Mouse (Mus musculus) embryo, embryonic 10 days (tissue): ENCODE results near the gene Usp22.
"Not testable (repeated sequence)": the region's sequence is repeated elsewhere in the genome, so short reads cannot be mapped to it uniquely, and the experiment has no call there.

Source experiments
- DNase-seq: peaks from one replicate; pipeline ENCODE4 v3.0.0-alpha.2; 2015; ENCODE audit warnings: low spot score

The Usp22 gene

DNA sequence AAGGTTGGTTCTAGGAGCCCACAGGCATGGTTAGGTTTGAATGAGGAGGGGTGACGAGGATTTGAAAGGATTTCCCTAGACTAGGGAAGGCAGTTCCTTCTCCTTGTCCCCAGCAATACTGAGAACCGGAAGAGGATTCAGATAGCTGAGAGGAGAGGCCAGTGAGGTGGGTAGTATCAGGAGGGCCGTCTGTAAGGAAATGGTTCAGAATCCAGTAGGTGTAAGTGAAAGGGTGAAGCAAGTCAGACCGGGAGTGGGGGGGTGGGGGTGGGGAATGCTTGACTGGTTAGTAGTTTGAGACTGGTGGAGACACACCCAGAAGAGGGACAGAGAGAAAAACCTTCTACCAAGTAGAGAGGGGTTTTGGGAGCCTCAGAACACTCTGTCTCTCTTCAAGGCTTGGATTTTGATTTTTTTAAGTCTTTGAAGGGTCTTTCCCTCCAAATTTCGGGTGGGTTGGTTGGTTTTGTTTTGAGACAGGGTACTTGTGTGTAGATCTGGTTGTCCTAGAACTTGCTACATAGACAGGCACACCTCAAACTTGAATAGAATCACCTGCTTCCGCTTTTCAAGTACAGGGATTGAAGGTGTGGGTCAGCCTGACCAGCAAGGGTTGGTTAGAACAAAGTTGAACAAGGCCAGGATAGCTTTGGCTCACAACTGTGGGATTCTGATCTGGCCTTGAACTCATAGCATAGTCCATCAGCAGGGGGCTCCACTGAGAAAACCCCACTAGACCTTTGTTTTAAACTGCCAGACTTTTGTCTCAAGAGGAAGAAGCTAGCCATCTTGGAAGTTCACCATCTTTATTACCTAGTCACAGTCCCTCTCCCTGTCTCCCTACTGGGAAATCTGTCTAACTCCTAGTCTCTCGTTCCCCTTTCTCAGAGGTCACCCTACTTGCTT, 31.0 kb downstream of the Usp22 start:
- no peak for DNase-seq

DNA sequence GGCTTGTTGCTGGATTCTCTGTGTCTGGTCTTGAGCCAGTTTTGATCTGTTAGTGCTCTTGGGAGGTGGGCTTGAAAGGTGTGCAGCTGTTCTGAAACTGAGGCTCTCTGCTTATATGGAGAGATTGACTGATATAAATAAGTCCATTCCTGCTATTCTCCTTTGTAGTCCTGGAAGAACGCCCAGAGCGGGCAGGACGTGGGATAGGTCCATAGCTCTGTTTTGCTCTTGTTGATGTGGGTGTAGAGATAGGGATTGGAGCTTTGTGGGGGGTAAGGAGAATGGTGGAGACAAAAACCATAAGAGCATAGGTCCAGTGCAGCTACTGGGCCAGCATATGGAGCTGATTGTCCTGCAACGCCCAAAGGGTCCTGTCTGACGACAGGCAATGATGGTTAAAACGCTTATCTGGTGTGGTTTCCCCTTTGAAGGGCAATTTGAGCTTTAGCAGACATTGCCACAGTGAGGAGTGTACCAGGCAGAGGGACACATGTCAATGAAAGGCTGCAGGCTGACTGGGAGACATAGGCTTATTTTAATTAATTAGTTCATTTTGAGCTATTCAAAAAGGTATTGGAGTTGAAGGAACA, 31.8 kb downstream of the Usp22 start:
- no peak for DNase-seq

DNA sequence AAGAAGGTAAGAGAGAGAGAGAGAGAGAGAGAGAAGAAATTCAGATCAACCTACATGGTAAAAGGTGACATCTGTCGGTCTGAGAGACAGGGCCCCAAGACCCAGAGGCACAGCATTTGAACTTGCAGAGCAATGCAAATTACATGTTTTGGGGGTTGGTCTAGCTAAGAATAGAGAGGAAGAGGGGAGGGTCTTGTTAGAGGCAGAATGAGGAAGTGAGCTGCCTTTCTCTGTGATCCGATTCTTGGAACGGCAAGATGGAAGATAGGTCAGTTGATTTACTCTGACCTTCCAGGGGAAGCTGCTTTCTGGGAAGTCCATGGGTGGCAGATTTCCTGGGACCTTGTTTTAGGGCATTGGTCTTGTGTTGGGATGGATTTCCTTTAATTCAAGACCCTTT, 32.6 kb downstream of the Usp22 start:
- no peak for DNase-seq

DNA sequence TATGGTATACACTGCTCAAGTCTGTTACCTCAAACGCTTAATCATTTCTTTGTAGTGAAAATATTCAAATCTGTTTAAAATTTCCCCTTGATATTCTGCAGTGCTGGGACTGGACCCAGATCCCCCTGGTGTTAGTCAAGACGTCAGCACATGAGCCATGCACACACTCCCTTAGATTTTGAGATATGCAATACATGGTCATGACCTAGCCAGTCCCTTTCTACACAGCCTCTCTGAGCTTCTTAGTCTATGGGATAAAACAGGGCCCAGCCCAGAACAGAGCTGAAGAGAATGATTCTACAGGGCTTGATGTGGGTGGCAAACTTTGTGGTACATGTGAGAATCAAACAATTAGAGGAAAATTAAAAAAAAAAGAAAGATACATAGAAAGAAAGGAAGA, 33.2 kb downstream of the Usp22 start:
- no peak for DNase-seq

DNA sequence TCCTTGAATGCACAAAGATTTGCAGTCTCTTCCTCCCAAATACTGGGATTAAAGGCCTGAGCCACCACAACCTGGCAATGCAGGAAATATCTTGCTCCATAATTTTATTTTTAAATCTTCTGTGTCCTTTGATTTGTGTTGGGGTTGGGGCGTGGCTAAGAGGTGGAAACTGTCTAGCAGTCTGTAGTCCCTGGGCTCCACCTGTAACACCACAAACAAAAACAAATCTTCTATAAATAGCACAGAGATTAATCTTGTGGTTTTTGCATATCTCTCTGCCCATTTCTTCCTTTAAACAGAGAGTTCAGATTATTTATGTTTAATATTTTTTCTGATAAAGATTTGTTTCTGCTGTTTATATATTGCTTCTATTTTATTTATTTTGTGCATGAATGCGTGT, 41.9 kb downstream of the Usp22 start:
- no peak for DNase-seq

DNA sequence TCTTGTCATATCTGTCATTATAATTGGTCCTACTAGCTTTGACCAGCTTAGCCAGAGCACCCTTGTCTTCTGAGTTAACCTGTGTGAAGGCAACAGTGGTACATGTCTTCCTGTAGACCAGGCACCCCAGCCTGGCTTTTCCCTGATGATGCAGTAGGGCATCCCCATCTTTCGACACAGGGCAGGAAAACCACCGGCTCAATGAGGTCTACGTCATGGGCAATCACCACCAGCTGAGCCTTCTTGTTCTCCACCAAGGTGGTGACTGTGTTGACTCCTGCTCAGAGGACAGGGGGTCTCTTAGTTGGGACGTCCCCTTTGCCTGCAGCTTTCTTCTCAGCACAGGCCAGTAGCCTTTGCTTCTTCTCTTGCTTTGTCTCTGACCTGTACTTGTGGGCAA, 44.2 kb downstream of the Usp22 start:
- DNase-seq = not testable (repeated sequence)

DNA sequence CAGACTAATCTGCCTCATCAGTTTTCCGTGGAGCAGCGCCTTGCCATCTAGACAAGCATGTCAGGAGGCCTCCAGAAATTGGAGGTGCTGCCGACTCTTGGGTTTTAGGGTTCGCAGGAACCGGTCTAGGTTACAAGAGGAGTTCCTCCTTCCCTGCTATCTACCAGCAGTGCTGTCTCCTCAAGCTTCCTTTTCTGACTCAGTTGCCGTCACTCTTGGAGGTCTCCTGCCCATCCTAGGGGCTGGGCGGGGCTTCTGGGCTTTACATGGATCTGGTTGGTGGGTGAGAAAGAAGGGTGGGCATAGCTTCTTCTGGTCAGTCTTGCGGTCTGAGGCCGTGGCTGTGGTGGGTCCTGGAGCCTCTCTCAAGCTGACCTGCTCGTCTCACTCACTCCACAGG, 45.5 kb downstream of the Usp22 start:
- no peak for DNase-seq

DNA sequence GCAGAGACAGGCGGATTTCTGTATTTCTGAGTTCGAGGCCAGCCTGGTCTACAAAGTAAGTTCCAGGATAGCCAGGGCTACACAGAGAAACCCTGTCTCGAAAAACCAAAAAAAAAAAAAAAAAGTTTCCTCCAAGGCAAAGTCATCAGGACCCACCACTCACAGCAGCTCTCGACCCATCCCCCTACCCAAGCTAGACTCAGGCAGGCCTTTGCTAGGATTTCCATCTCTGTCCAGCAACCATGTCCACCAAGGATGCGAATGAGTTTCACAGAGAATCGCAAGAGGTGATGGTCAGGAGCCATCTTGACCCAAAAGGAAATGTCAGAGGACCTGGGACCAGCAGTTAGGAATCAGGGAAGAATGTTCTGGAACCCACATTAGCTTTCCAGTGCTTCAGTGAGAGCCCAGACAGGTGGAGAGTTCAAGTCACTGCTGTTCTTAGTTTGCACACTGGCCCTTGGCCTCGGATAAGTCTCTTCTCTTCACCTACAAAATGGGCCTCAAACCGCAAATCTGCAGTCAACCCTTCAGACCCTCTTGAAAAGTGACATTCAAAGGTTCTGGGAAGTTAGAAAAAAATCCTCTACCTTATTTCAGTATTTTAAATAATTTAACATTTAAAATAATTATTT, 47.3 kb downstream of the Usp22 start:
- DNase-seq = no peak

DNA sequence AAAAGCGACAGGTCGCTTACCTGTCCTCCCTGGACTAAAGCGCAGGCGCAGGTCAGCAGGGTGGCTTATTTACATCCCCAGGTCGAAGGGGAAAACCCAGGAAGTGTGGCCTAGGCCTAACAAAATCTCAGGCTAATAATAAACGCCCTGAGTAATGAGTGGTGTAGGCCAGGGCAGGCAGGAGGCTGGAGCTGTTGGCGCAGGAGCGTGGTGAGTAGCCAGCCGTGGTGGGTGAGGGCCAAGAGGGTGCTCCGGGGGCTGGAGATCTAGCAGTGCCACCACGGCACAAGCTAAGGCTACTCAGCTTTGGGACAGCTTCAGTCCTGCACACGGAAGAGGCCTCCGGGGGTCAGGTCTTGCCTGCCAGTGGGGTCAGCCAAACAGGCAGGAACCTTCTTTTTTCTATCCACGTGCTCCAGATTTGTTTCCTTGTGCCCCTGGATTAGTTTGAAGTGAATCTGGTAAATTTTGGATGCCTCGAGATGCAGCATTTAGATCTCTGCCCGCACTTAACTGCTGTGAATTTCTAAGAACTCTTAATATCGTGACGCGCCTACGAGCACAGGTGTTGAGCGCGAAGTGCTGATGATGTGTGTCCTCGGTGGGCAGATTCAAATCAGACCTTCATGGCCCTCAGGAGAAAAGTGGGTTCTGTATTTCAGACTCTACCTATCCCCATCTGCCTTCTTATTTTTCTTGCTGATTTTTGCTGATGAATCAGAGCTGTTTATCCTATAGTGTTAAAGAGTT, 48.1 kb downstream of the Usp22 start, which contains the start of gene Tnfrsf13b:
TSS of gene Tnfrsf13b (plus strand) at position 150 of the 750 bp plus-strand sequence.
- DNase-seq = no peak

DNA sequence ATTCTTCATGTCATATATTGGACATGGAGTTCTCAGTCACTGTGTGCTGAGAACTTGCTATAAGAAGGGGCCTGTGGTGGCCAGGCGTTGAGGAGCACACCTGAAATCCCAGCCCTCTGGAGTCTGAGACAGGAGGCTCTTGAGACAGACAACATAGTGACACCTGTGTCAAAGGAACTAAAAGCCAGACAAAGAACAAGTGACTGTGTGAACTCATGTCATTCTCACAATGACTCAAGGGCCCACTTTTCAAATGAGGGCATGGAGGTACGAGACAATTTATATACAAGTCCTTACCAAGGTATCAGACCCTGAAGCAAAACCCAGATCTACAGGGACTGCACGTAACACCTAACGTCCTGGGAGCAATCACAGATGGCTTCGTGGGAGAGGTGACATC, 48.9 kb downstream of the Usp22 start:
- DNase-seq = no peak

DNA sequence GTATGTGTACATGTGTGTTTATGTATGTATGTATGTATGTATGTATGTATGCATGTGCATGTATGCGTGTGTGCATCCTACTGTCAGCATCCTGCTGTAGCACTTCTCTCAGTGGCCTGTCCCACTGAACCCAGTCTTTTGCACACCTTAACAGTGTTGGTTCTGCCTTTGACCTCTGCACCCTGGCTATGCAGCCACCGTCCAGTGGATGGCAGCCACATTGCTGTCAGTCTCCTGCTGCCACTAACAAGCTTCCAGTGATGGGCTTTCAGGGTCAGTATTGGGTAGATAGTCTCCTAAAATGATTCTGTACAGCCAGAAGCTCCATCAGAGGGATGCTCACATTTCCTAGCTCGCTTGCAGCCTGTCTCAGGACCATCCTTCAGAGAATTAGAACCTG, 51.0 kb downstream of the Usp22 start:
- no peak for DNase-seq

DNA sequence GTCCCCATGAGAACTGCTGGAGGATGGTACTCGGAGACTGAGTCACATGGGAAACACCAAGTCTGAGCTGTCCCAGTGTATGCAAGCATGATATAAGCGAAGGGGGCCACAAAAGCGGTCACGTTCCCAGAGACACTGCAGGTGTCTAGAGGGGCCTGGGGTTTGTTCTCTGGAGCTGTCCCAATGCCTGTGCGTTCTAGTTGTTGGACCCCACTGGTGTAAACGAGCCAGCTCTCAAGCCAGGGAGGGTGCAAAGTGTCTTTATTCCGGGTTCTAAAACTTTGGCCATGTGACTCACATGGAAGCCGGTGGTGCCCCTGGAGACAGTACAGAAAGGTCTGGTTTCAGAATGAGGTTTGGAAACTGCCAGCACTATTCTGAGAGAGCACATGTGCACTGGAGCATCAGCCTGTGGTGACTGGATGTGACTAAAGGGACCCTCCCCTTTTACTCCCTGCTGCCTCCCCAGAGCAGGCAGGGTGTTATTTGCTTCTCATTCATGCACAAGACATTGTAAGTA, 52.0 kb downstream of the Usp22 start:
- no peak for DNase-seq

DNA sequence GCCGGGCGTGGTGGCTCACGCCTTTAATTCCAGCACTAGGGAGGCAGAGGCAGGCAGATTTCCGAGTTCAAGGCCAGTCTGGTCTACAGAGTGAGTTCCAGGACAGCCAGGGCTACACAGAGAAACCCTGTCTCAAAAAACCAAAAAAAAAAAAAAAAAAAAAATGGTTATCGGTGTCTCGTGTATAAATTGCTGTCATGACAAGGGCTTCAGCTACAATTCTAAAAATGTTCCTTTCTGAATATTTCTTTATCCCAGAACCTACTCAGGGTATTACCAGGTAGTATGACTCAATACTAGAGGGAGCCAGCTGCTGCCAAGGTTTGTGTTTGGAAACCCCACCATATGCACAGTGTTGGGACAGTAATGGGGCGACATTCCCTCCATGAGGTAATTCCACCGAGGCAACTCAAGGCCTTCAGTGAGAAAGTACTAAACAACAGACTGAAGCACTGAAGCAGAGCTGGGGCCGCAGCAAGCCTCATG, 52.5 kb downstream of the Usp22 start:
- no peak for DNase-seq

DNA sequence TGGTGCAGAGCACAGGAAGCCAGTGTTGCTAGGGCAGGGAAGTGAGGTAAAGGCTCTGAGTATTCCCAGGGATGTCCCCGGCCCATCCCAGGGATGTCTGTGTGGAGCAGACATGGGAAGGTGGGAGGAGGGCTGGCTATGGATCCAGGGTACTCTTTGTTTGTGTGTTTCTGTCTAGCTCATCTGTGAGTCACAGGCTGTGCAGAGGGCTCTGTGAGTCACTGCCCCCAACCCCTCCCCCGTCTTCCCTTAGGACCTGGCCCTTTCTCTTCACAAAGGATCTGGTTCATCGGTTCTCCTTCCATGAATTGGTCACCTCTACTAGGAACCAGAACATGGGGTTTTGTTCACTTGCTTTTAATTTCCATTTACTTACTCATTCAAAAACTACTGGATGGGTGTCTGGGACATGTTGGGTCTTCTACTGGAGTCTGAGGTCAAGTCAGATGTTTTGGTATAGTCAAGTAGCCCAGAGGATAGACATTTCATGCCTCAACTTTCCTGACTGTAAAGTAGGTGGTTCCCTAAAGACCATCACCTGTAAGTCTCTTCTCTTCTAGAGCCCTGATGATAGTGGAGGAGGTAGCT, 54.8 kb downstream of the Usp22 start:
- DNase-seq = no peak

DNA sequence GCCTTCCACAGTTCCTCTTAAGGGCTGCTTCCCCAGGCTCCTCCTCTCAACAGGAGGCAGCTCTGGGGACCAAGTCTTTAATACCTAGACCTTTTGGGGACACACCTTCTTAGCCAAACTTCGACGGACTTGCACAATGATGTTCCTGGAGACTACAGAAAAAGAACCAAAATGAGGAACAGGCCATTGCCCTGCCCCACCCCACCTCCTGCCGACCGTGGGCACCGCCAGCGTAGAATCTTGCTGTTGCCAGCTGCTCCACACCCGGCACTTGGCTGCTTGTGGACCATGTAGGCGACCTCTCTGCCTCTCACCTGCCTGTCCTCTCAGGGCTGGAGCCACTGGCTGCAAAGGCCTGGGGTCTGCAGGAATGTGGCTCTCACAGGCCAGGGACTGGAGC, 58.6 kb downstream of the Usp22 start:
- no peak for DNase-seq

DNA sequence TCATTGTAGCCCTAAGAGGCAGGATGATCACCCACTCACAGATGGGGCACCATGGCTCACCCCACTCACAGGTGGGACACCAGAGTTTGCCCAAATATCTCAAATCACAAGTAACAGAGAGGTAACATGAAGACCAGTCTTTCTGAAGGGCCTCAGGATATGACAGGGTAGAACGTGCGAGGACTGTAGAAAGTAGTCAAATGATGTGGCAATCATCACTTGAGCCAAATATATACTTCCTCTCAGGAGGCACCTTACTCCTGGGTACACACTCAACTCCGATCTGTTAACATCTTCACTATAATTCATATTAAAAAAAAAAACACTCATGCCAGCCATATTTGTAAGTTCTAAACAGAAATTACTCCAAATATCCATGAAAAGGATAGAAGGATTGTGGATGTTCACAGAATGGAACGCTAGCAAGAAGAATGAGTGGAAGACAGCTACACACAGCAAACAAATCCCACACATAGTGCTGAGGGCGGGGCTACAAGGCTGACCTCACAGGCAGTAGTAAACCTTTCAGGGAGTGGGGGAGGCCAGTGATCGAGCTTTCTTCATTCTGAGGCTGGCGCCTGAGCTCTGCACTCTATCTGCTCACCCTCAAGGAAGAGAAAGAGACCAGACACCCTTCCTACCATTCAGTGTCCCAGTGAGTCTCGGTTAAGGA, 62.4 kb downstream of the Usp22 start:
- DNase-seq = no peak

DNA sequence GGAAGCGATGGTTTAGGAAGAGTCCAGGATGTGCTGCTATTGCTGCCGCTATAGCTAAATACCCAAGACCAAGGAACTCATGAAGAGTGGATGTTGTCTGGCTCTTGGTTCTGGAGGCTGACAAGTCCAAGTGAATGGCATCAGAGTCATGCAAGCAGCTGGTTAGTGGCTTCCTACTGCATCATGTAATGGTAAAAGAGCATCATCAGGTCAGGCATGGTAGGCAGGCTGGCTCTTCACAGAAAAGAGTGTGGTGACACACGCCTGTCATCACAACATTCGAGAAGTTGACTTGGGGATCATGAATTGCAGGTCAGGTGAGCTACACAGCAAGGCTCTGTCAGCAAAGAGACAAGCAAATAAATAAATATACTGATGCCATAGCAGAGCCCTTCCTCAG, 63.4 kb downstream of the Usp22 start:
- DNase-seq = no peak

DNA sequence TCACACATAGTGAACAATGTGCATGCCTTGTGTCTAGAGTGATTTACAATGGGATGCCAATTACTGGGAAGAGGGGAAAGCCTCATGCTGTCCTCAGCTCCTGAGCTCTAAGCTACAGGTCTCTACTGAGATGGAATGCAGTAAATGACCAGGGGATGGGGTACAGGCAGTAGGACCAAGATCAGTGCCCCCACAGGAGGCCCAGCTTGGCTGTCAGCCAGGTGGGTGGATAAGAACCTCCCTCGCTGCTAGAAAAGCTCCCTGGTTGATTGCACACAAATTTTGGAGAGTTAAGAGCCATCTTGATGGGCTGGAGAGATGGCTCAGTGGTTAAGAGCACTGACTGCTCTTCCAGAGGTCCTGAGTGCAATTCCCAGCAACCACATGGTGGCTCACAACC, 63.9 kb downstream of the Usp22 start:
- no peak for DNase-seq

DNA sequence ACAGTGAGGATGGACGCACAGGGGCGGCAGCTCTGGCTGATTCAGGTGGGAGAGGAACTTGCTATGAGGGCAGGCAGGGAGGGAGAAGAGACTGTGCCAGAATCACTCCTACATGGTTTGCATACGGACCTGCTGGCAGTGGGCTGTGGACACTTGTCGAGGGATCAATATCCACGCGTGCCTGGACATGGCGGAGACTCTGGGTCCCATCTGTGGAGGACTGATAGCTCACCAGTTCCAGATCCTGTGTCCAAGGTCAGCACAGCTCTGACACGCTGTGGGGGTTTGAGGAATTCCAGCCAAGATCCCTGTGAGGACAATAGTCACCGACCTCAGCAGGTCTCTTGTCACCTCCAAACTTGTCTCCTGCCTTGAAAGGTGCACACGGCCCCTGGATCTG, 64.7 kb downstream of the Usp22 start:
- DNase-seq = no peak

DNA sequence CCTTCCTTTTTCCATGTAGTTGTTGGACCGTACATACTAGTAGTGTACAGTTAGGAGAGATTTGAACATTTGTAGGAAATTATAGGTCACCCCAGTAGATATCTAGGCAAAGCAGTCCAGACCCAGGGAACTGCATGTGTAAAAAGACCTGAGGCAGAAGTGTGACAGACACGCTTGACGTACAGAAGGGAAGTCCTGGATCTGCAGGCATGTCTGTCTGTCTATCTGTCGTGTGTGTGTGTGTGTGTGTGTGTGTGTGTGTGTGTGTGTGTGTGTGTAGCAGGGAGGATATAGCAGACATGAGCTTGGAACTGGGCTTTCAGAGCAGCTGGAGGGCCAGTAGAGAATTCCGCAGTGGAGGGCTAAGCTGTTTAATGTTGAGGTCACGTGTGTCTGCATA, 65.1 kb downstream of the Usp22 start:
- DNase-seq = no peak

DNA sequence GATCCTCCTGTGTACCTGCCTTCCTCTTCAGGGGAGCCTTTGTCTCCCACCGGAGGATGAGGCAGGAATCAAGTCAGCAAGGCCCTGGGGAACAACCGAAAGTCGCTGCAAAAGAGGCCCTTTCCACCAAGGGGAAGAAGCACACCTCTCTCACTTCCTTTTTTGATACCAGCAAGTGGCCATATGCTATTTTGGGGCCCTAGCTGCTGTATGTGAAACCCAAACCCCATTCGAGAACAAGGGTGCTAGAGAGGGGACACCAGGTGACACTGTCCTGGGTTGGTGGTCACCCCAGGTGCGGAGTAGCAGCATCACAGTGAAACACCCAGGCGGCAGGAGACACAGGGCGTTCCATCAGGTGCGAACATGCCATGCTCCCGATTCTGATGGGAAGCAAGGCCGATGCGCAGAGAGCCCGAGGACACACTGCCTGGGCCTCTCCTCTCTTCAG, 65.9 kb downstream of the Usp22 start:
- DNase-seq = no peak
